Mouse (Mus musculus) heart, postnatal 36 days (tissue): ENCODE measurements around the gene Pdlim1. TPM values are rescaled to one million over a fixed set of nuclear protein-coding genes. Genes with fewer than 3 reads are reported as not detected.

Experiments
- DNase-seq, 2 experiments: peaks; one replicate each; pipeline ENCODE4 v3.0.0; 2021 to 2022
- intact Hi-C: fragments of 180-260 bp; cut with DNase I; formaldehyde crosslinking; loops from one replicate; pipeline ENCODE4 v1.15.1; 2025
- total RNA-seq, 2 experiments: library from RNA; stranded (reverse); gene quantifications; 2 replicates each; pipeline ENCODE4 v1.2.3; 2021

The Pdlim1 gene
- total RNA-seq, 2 experiments from 2014 or later = 148 to 150 TPM

DNA sequence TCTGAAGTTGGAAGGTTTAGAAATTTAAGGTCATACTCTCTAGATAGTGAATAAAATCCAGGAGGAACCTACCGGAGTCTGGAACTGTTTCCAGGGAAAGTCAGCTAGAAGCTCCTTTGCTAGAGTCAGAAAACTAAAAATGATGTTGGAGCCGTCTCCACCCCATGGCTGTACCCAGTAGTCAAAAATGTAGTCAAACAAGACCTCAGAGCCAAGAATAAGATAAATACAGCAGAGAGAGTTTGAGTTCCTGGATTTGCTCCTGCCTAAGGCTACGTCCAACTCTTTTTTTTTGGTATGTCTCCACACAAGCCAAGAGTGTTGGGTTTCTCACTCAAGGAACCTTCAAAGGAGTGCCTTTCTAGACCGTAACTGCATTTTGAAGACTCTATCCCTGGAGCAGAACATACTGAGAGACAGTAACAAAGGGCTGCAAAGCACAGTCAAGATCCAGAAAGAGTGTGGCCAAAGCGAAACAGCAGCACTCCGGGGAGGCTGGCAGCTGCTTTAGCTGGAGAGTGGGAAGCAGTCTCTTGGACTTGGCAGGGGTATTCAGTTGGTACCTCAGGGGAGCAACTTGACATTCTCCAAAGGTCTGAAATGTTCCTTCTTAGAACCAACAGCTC is 18.6 kb upstream of the Pdlim1 start:
- intact Hi-C loops = no loop called here
- no peak for DNase-seq

DNA sequence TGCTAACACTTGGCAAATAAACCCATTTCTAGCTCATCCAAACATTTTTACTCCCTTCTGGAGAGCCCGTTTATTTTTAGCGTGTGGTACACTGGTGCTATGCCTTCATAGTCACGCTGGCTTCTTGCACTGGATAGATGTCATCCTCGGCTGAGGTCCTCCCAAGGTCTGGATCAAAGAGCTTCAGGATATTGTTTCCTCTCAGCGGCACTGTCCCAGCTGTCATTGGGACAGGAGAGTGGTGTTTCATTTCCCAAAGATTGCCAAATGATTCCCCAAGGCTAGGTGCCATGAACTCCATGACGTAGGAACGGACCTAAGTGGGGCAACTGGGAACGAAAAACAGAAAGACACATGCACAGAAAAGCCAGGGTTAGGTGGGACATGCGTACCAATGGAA is 16.8 kb upstream of the Pdlim1 start:
- DNase-seq = no peak
- intact Hi-C loops = no loop called here

DNA sequence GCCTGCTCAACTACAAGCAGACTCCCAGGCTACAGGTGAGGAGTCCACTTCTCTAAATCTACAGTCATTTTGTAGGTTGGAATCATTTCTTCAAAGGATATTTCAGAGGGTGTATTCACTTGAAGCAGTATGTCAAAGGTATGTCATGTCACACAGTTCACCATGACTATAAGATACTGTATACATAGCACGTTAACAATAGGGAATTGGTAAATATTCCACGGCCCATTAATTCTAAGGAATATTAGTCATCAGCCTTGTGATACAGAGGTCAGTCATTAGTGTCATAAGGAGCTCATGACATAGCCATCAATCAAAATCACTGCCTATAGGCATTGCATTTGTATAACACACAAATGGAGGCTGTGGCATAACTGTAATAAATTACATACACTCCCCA is 13.1 kb upstream of the Pdlim1 start:
- DNase-seq = no peak
- intact Hi-C loops = no loop called here

DNA sequence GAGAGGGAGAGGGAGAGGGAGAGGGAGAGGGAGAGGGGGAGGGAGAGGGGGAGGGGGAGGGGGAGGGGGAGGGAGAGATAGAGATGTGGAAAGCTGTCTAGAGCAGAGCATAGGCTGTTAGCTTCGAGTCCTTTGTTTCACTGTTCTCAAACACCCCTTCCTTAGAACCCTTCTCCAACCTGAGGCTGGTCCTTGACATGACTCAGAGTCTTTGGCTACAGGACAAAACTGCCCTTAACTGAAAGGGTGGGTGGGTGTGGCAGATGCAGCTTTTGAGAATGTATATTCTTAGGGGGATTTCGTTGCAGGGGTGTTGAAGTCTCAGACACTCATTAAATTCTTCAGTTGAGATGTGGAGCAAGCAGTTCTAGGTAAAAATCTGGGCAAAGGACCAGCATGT is 11.8 kb upstream of the Pdlim1 start:
- intact Hi-C loops = no loop called here
- DNase-seq = no peak

DNA sequence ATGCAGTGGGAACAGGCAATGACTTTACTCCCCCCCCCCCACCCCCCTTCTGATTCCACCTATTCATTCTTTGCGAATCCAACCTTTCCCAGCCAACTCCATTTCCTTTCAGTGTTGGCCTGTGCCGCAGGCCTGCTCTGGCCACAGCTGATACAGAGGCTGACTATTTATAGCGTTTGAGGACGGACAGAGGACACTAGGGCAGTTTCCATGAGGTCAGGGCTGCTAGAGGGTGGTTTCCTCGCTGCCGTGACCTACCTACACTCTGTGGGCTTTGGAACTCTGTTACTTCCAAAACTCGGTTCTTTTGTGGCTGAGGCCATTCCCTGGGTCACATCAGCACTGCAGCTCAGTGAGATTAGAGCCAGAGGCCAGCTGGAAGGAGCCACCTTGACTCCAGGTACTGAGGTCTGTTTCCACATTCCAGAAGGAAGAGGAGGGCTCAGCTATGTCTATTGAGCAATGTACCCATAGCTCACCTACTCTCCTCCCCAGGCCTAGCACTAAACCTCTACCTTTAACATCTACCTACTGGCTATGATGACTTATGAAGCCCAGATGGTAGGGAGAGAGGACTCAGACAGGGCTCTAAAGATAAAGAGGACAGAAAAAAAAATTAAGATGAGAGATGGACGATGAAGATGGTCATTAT is 6.9 kb upstream of the Pdlim1 start:
- intact Hi-C loops = no loop called here
- DNase-seq = peak in 1 of 2 experiments; percentile 51

DNA sequence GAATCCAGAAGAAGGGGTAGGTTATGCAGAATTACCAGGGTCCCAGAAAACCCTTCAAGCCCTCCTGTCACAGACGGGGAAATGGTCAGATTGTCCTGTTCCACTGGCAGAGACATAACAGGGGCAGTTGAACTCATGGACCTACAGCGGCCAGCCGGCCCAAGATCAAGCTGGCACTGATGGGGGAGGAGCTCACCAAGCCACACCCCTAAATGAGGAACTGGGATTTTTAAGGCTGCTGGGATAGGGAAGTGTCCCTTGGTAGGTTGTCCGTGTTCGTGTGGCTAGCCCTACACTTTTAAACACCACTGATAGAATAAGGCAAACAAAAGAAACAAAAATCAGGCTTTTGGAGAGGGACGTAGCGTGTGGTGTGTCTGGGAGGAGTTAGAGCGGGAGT is 5.9 kb upstream of the Pdlim1 start:
- intact Hi-C loops = no loop called here
- DNase-seq = no peak

DNA sequence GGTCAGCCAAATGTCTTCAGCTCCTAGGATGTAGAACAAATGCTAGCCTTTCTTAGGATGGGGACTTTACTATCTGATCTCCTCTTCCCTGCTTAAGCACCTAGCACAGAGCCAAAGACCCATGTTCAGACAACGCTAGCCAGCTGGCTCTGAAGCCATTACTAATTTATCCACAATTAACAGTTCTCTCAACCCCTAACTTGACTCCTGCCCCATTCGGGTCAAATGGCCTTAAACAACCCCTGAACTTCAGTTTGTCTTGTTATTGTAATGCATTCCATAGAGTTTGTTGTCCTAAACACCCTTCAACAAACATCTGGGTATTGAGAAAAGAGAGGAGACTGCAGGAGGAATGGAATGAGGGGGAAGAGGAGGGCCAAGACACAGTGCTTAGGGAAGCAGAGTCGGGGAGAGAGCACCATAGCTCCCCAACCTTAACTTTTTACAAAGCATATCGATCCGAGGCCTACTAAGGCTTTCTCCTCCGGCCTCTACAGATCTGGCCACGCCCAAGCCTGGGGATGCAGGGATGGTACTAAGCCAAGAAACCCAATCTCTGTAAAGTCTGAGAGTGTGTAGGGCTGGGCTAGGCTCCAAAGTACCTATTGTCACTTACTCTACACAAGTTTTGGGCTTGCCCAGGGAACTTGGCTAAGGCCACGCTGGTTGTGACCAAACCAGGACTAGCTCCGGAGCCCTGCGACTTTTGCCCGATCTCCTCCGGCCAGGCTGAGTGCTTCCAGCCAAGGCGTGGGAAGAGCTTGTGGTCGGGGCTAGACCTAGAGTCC is 4.0 kb upstream of the Pdlim1 start:
- intact Hi-C loops = no loop called here
- no peak for DNase-seq

DNA sequence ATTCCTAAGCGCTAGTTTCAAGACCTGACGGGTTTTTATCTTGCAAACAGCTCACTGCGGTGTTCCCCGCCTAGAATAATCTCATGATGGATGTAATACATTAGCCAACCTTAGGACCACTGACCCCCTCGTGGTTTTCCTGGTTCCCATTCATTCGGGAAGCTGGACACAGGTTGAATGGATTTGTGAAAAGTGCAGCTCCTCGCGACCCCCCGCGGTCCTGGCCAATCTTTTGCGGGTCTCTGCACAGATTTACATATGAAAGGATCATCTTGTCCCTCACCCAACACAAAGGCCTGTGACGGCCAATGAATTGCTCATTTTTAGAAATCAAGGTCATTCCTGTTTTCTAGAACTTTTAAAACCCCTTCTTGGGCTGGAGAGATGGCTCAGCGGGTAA is 1.0 kb upstream of the Pdlim1 start:
- intact Hi-C loops = no loop called here
- DNase-seq = no peak

DNA sequence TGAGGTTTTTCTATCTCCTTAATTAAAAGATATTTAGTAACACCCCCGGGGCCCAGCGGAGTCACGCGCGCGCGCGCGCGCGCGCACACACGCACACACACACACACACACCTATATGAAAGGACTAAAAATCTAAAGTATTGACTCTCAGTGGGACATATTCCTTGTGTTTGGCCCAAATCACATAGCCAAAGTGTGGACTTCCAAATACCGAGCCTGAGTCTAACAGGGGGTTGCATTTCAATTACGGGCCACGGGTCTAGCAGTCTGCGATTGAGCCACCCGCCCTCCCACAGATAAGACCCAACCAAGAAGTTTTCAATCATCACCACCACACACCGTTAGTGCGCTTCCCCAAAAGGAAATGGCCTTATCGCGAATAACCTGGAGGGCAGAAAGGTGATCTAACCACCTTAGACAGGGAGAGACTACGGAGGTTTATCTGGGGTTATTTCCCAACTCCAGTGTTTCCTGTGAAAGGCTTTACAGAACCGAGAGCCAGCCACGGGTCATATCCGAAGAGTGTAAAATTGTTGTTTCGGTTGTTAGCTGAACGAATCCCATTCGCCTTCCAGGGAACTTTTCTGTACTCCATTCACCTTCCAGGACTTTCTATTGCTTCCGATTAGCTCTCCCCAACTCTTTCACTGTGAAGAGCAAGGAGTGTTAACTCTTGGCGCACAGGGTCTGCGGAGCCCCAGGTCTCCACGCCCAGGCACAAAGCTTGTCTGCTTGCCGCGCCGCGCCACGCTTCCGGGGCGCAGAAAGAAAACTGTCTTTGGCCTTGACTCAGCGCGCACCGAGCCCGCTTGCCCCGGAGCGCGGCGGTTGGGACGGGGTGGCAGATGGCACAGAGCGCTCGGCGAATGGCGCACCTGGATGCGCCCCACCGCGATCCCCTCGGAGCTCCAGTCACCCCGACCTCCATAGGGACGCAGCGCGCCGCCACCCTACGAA is 1.0 kb downstream of the Pdlim1 start:
- intact Hi-C loops = loop anchor here (2.0 kb wide), 2 partner anchors 18 to 36 kb away; no protein-coding TSS in a partner anchor
- peak in 1 of 2 experiments; percentile 64 for DNase-seq

DNA sequence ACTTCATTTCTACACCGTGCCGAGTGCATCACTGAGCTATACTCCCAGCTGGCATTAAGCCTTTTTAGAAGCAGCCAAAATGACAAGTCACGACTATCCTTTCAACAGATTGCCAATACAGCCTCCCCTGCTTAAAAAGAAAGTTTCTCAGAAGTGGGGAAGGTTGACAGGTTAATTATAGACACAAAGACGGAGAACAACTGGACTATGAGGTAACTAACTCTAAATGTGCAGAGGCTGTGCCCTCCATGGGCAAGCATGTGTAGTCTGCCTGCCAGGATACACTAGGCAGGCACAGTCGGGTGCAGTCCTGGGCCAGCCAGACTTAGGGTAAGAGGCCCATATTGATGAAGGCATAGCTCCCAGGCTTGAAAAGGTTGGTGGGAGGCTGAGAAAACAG is 2.1 kb downstream of the Pdlim1 start:
- intact Hi-C loops = no loop called here
- no peak for DNase-seq

DNA sequence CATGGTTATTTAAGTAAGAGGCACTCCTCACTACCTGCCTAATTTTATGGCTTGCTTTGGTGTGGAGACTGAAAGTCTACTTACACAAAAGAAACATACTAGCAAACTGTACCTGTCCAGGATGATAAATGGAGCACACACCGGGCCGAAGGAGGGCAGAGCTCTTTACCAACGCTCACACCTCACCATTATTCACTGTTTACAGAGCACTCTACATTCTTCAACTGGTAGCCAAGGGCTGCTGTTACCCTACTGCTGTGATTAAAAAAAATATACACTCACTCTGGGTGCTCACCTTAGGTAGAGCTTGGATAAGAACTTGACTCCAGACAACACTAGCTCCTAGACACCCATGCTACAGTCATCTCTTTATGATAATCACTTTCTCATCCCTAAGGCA is 3.1 kb downstream of the Pdlim1 start:
- DNase-seq = no peak
- intact Hi-C loops = no loop called here

DNA sequence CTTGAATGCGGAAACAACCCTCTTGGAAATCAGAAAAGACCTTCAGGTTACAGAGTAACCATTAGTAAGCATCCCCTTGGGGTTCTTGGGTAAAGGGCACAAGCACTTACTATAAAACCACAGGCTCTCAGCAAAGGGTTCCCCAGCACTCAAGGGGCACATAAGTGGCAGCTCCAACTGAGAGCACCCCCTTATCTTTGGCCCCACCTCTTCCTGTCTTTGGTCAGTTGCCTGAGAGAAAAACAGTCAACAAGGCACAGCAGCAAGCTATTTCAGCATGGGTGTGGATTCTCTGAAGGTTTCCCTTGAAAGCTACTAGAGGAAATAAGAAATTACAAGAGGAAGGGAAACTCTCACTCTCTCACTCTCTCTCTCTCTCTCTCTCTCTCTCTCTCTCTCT is 4.3 kb downstream of the Pdlim1 start:
- intact Hi-C loops = no loop called here
- no peak for DNase-seq

DNA sequence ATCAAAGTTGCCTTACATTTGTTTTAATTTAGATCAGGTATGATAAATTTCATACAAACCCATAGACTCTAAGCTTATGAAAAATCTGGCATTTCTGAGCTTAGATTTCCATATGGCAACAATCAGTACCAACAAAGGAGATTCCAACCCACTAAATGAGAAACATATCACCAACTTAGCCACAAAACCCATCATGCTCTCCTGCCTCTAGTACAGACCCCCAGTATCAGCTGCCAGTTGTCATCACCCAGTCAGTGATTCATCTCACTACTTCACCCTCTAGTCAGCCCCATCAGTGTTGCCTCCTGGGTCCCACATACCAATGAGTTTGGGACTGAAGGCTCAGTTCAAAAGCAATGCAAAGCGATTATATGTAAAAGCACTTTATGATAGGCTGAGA is 12.2 kb downstream of the Pdlim1 start:
- no peak for DNase-seq
- intact Hi-C loops = no loop called here

DNA sequence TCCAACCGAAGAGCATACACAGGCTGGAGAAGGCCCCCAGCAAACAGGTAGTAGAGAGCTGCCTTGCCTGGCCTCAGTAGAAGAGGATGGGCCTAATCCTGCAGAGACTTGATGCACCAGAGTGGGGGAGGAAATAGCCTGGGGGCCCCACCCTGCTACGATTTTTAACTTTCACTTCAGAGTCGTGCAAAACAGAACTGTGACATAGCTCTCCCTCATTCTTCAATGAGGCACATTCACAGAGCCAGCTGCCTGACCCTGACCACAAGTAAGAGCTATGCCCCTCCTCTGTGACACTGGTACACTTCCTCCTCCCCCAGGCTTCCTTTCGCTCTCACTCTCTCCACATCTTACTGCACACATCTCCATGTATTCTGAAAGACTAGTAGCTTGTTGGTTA is 14.2 kb downstream of the Pdlim1 start:
- intact Hi-C loops = no loop called here
- no peak for DNase-seq

DNA sequence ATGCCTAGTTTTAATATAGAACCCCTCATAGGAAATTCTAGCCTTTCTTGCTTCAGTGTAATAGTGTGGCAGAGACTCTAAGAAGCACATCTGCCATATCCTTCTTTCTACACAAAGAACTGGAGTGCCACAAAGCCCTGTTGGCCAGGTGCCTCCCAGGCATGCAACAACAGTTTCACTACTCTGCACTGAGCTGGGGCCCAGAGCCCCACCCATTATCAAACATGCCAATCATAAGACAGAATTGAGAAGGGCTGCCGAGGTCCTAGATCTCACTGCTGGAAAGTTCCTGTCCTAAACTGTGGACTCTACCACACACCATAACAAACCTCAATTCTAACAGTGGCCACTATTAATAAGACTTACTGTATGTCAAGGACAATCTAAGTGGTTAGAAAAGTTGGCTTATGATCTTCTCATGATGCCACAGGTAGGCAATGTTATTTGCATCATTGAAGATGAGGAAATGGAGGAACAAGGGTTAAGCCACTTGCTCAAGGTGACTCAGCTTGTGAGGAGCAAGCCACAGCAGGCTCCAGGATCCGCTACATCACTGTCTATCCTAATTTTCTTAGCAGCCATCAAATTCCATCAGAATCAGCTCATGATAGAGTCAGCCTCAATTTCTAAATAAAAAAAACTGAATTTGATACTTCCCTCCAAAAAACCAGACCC is 15.1 kb downstream of the Pdlim1 start:
- no peak for DNase-seq
- intact Hi-C loops = no loop called here

DNA sequence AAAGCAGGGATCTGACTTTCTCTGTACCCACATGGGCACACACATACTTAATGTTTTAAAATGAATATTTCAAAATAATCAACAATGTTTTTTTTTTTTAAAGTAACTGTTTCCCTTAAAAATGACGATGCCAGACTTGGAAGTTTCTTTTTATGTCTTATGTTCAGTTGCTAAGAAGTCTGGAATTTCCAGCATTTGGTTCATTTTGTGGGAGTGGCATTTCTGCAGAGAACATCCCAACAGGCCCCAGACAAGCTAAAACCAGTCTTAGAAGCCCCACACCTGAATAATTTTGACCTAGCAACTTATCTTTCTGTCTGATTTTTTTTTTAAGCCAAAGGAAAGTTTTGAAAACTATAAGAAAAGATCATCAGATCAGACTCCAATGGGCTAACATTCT is 16.1 kb downstream of the Pdlim1 start:
- intact Hi-C loops = no loop called here
- no peak for DNase-seq

DNA sequence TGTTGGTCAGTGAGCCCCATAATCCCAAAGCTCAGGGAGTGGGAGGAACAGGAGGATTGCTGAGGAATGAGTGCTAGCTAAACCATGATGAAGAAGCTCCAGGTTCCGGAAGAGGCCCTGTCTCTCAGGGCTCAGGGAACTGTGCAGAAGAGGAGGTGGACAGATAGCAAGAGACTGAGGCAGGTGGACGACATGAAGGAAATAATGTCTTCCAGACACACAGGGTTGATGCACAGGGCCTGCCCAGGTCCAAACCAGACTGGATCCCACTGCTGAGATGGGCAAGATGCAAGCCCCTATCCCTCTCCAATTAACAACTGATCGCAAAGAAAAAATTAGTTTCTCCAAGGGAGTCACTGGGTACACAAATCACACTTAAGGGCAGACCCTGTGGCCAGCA is 16.9 kb downstream of the Pdlim1 start:
- intact Hi-C loops = no loop called here
- DNase-seq = no peak

DNA sequence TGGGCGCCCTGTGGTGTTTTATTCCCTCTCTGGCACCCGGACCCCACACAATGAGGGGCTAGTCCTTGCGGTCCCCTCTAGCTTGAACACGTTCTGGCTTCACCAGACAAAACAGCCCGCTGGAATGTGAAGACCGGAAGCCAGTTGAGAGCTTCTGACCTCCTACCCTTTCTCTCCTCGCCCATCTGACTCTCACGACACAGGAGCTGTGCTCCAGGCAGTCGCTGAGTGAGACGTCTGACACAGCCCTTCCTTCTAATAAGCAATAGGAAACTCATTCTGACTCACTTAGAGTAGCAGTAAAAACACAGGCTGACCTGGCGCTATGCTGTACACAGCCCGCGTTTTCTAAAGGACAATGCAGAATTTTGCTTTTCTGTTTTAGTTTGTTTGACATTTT is 17.9 kb downstream of the Pdlim1 start:
- DNase-seq = no peak
- intact Hi-C loops = loop anchor here (2.0 kb wide), 1 partner anchor 17 kb away; the partner anchor contains the start of gene Pdlim1

DNA sequence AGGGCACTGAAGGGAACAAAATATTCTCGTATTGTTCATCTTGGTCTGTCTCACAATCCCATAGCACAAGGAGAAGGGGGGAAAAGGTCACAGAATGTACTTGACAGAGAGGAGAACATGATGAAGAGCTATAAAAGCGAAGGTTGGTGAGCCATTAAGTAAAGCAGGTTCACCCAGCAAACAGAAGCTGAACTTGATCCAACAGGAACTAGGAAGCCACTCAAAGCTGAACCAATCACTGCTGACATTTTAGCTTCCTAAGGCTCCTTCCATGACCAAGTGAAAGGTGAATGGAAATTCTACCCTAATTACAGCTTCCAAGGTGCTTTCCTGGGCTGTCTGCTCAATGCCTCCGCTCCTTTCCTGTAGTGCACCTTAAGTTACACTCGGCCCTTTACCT is 20.5 kb downstream of the Pdlim1 start:
- intact Hi-C loops = no loop called here
- DNase-seq = no peak

DNA sequence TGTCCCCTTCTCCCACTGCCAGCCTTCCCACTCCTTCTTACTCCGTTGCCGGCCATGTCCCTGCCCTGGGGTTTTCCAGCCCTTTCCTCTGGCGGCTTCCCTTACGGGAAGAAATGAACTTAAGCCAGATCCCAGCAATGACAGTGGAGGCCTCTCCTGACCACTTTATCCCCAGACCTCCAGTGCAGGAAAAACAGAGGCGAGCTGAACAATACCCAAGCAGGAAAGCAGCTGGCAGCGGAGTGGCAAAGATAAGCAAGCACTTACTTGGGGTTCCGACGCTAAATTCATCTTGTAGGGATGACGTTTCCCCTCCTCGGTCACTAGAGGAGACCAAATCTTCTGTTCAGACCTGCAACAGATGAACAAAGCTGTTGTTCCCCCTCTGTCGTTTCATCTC is 22.3 kb downstream of the Pdlim1 start:
- intact Hi-C loops = loop anchor here (5.0 kb wide), 1 partner anchor 83 kb away; no protein-coding TSS in a partner anchor
- DNase-seq = no peak
